Mouse (Mus musculus) forebrain, embryonic 14.5 days (tissue): ENCODE data around the gene Cant1. TPM values are rescaled to one million over a fixed set of nuclear protein-coding genes. Genes with fewer than 3 reads are reported as not detected.

Source experiments
- ATAC-seq: fragments of 200-750 bp; cut with Nextera tagmentation; 2 replicates; pipeline ENCODE4 v1.8.0; 2017; ENCODE audit warnings: mild to moderate bottlenecking, moderate library complexity
- DNase-seq: peaks from one replicate; pipeline ENCODE4 v3.0.0-alpha.2; 2015; ENCODE audit warnings: low spot score
- H3K27ac ChIP-seq: fragments of 300-500 bp; sonication (generic); 2 replicates; pipeline ENCODE4 v1.5.1; 2014; ENCODE audit warnings: low read depth, mild to moderate bottlenecking, control low read depth, low read length, moderate library complexity
- H3K27me3 ChIP-seq: fragments of 300-500 bp; sonication (generic); replicated peaks from 2 replicates; pipeline ENCODE4 v1.6.1; 2014; ENCODE audit warnings: low read length, control low read depth, mixed read lengths; ENCODE audit not compliant: control insufficient read depth, insufficient read depth
- H3K36me3 ChIP-seq: fragments of 300-500 bp; sonication (generic); 2 replicates; pipeline ENCODE4 v1.6.1; 2014; ENCODE audit warnings: low read length, control low read depth; ENCODE audit not compliant: control insufficient read depth, insufficient read depth
- H3K4me1 ChIP-seq: fragments of 300-500 bp; sonication (generic); 2 replicates; pipeline ENCODE4 v1.6.1; 2014; ENCODE audit warnings: antibody characterized with exemption, low read length, control low read depth; ENCODE audit not compliant: control insufficient read depth, insufficient read depth
- H3K4me2 ChIP-seq: fragments of 300-500 bp; sonication (generic); 2 replicates; pipeline ENCODE4 v1.6.1; 2014; ENCODE audit warnings: mild to moderate bottlenecking, control low read depth, low read length
- H3K4me3 ChIP-seq: fragments of 300-500 bp; sonication (generic); 2 replicates; pipeline ENCODE4 v1.5.1; 2014; ENCODE audit warnings: low read depth, low read length, control low read depth
- H3K9ac ChIP-seq: fragments of 300-500 bp; sonication (generic); 2 replicates; pipeline ENCODE4 v1.6.1; 2014; ENCODE audit warnings: mild to moderate bottlenecking, low read length, control low read depth, moderate library complexity
- H3K9me3 ChIP-seq: fragments of 300-500 bp; sonication (generic); replicated peaks from 2 replicates; pipeline ENCODE4 v1.6.1; 2016; ENCODE audit warnings: low read length, control low read depth, mixed read lengths; ENCODE audit not compliant: control insufficient read depth
- WGBS: fragments of 180-500 bp; shearing (Covaris S2); extraction: QIAGEN DNeasy Blood & Tissue Kit; methylation state at CpG from one replicate; pipeline ENCODE4 v1.1.7; 2014; 5-methylcytosine and 5-hydroxymethylcytosine counted together
- polyA plus RNA-seq: library from polyadenylated mRNA; unstranded; fragments of >200 nt; fragmentation: Nextera tagmentation; extraction: Ambion mirVana; gene quantifications from 2 replicates; pipeline ENCODE4 v1.2.1, GENCODE M21; 2014

The Cant1 gene
- polyA plus RNA-seq, 1 experiment from 2014 or later = 22.8 TPM

DNA sequence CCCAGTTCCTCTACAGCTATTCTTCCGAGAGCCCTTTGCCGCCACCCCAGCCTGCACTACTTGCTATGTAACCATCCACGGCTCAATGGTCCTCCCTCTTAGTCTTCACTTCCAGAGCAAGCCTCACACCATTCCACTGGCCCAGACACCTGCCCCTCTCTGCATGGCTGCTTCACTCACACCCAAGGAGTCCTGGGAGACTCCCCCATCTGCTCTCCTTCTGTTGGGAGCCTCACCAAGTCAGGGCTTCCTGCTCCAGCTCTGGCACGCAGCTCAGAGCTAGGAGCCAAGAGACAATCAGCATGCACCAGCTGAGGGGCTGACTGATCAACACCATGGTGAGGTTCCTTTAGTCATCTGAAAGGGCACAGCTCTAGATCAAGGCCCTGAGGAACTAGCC, 5.8 kb downstream of the Cant1 start:
- peaks cover 3% of the 10 kb centered on the region for H3K4me1 ChIP-seq
- no peak overlapping the region for H3K4me2 ChIP-seq
- H3K27me3 ChIP-seq = no peaks in the 10 kb centered on the region
- WGBS = 84% methylated on average over 4 of the region's 4 CpGs
- H3K4me3 ChIP-seq = no peak overlapping the region
- H3K9ac ChIP-seq = no peak overlapping the region
- no peaks in the 10 kb centered on the region for H3K9me3 ChIP-seq
- H3K27ac ChIP-seq = no peak overlapping the region; the same call in 1 of the 2 replicates
- ATAC-seq = 0 out of 2 replicates have a peak, but pooled peaks have one; percentile 55
- DNase-seq = peak; percentile 48
- H3K36me3 ChIP-seq = peaks cover 39% of the 10 kb centered on the region

DNA sequence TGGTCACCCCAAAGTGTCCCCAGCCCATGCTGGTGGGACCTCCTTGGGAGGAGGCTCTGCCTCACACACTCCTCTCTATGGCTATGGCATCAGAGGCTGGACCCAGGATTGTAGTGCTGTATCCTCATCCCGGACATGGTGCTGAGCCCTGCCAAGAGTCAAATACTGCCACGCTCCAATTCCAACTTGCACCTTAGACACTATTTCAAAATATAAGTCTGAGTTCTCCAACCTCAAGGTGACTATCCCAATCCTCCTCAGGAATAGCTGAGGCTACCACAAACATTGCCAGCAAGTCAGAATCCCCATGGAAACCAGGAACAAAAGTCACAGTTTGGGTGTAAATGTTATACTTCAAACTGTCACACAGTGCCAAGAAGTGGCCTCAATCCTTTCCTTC, 6.3 kb downstream of the Cant1 start:
- ATAC-seq (no peak), DNase-seq (no peak)
- 87% methylated on average over 2 of the region's 2 CpGs for WGBS
- Histone ChIP-seq H3K27me3 (no peaks in the 10 kb centered on the region), H3K9ac (no peak overlapping the region), H3K27ac (no peak overlapping the region), H3K4me3 (no peak overlapping the region), H3K9me3 (no peaks in the 10 kb centered on the region), H3K4me1 (no peaks in the 10 kb centered on the region), H3K36me3 (peaks cover 44% of the 10 kb centered on the region), H3K4me2 (no peak overlapping the region)

DNA sequence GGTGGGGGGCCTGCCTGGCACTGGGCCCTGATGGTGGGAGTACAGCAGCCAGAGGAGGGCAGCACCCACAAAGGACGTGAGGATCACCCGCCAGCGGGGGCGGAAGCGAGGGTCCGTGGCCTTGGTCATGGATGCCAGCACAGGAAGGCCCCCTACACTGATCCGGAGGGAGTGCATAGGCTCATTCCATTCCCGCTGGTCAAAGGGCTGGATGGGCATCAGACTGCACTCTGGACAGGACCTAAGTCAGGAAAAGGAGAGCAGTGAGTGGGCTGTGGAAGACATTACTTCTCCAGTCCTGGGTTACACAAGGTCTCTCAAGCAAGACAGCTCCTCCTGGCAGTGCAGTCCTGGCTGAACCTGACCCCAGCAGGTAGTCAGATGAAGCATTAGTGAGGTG, 7.6 kb downstream of the Cant1 start:
- peaks cover 57% of the 10 kb centered on the region for H3K36me3 ChIP-seq
- H3K9ac ChIP-seq = no peak overlapping the region
- H3K27ac ChIP-seq = no peak overlapping the region
- H3K27me3 ChIP-seq = no peaks in the 10 kb centered on the region
- H3K9me3 ChIP-seq = no peaks in the 10 kb centered on the region
- ATAC-seq (no peak), DNase-seq (no peak)
- no peaks in the 10 kb centered on the region for H3K4me1 ChIP-seq
- 95% methylated on average over 8 of the region's 8 CpGs for WGBS
- no peak overlapping the region for H3K4me2 ChIP-seq
- no peak overlapping the region for H3K4me3 ChIP-seq

DNA sequence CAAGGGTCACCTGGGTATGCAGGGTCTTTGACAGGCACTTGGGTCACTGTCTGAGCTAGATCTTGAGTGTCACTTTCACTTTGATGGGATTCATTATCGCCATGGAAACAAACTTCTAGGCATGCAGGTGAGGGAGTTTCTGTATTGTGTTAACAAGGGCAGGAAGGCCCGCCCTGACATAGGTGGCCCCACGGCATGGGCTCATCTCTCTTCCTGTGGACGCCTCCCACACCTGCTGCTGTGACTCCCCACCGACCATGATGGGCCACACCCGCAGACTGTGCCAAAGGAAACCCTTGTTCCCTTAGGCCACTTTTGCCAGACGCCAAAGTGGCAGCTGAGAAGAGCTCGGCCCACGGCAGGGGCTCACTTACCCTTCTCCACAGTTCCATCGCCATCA, 8.4 kb downstream of the Cant1 start:
- peaks cover 58% of the 10 kb centered on the region for H3K36me3 ChIP-seq
- no peak overlapping the region for H3K9ac ChIP-seq
- no peaks in the 10 kb centered on the region for H3K4me1 ChIP-seq
- H3K4me2 ChIP-seq = no peak overlapping the region
- WGBS = 91% methylated on average over 10 of the region's 10 CpGs
- H3K9me3 ChIP-seq = no peaks in the 10 kb centered on the region
- ATAC-seq (no peak), DNase-seq (no peak)
- H3K27ac ChIP-seq = no peak overlapping the region
- no peak overlapping the region for H3K4me3 ChIP-seq
- no peaks in the 10 kb centered on the region for H3K27me3 ChIP-seq

DNA sequence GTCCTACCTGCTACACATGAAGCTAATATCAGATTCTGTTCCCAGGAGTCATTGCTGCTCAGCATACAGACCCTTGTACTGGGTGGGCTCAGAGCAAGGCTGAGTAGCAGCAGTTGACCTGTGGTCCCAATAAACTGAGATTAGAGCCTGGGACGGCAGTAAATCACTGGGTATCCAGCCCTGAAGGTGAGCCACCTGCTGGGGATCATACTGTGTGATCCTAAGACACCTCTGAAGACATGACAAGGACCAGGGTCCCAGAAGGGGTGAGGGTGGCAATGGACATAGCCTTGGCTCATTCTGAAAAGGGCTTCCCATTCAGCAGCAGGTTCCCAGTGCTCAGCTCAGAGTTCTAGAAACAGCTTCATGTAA, 8.8 kb downstream of the Cant1 start:
- no peak overlapping the region for H3K27ac ChIP-seq
- WGBS = 96% methylated on average over 1 of the region's 1 CpGs
- no peak for ATAC-seq

DNA sequence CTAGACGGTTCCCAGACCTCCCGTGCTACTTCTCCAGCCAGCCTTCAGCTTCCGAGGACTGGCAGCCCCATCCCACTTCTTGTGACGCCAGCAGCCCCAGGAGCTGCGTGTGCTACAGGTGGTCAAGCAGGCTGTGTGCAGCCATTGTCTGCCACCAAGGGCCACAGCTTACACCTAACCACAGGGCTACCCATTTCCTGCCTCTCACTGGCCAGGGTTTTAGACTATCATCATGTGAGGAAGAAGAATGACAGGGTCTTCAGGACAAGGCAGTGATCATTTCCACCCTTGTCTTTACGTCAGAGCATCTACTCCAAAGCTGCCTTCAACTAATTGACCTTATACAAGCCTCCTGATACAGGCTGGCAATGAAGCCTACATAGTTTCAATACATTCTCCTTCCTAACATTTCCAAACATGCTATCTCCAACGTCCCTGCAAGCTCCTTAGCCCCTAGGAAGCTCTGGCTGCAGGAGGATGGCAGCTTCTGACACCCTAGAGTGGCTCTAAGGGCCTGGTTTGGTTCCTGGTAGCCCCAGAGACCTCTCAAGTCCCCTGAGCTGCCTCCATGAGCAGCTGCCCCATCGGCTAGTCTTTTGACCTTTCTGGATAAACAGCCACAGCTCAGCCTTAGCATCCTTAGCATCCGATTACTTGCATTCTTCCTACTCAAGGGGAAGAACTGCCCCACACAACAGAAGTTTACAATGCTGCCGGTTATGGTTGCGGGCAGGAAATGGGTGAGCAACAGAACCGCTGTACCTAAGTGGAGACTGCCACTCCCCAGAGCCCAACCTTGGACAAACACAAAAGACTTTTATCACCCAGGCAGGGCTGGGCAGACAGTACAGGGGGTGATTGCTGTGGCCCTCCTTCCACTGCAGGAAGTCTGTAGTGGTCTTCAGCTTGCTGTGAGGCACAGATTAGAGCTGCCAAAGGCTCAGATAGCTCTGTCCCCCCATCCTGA, 9.5 kb downstream of the Cant1 start:
- no peaks in the 10 kb centered on the region for H3K4me1 ChIP-seq
- H3K4me3 ChIP-seq = no peak overlapping the region
- no peak for ATAC-seq
- no peaks in the 10 kb centered on the region for H3K9me3 ChIP-seq
- no peak for DNase-seq
- peaks cover 49% of the 10 kb centered on the region for H3K36me3 ChIP-seq
- no peak overlapping the region for H3K27ac ChIP-seq
- no peak overlapping the region for H3K9ac ChIP-seq
- WGBS = 89% methylated on average over 12 of the region's 12 CpGs
- no peak overlapping the region for H3K4me2 ChIP-seq
- no peaks in the 10 kb centered on the region for H3K27me3 ChIP-seq

More for the DNA sequence above, 8.8 kb downstream of the Cant1 start:
- no peak for DNase-seq
- H3K4me2 ChIP-seq = no peak overlapping the region
- no peak overlapping the region for H3K9ac ChIP-seq
- no peaks in the 10 kb centered on the region for H3K4me1 ChIP-seq
- H3K36me3 ChIP-seq = peaks cover 56% of the 10 kb centered on the region
- no peaks in the 10 kb centered on the region for H3K27me3 ChIP-seq
- no peak overlapping the region for H3K4me3 ChIP-seq
- no peaks in the 10 kb centered on the region for H3K9me3 ChIP-seq

DNA sequence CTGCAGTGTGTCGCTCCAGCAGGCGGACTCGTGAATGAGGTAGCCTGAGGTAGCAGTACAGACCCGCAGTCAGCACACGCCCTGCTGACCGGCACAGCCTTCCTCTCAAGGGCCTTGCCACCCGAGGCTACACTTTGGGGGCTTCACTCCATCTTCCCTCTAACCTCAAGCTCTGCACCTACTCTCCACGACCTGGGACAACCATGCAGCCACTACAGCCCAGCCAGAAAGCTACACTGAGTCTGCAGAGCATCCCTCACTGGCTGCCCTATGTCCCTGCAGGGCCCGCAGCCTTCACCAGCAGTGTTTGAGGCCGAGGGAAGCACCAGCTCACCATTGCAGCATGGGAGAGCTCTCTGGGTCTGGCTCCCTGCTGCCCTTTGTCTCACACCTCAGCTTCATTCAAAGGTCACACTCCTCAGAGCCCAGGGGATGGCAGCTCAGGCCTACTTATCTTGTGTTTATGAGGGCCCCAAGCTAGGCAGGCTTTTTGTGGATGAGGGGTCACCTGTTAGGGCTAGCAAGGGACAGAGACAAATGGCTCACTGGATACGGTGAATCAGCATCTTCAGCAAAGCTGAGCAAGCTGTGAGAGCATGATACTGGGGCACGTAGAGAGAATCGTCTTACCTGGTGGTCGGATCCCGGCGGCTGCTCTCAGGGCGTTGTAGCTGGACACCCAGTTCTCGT, 10.7 kb downstream of the Cant1 start:
- Histone ChIP-seq H3K36me3 (peaks cover 43% of the 10 kb centered on the region), H3K27me3 (no peaks in the 10 kb centered on the region), H3K9me3 (no peaks in the 10 kb centered on the region), H3K9ac (no peak overlapping the region), H3K4me1 (no peaks in the 10 kb centered on the region), H3K27ac (no peak overlapping the region), H3K4me2 (no peak overlapping the region), H3K4me3 (no peak overlapping the region)
- 90% methylated on average over 18 of the region's 18 CpGs for WGBS
- ATAC-seq (no peak), DNase-seq (no peak)

DNA sequence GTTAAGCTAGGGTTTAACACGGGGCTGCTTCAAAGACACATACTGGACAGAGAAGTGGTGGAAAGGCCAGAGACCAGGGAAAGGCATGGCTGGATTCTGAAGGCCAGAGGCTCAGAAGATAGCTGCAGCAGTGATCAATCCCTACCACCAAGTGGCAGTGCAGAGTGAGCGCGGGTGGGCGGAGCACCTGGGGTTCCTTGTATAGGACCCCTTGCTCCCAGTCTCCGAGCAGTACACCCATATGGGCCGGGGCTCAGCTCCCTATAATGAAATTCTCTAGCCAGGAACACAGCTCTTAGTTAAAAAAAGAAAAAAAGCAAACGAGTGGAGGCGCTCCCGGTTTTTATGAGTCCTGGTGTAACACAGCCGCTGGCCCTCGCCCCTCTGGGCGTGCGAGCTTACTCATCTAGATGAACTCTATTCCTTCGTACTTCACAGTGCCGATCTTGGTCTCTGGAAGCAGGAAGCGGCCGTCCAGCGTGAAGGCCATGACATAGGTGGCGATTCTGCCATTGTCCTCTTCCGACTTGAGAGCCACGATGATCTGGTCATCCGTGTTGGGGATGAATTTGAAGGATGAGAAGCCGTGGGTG, 11.5 kb downstream of the Cant1 start:
- H3K27ac ChIP-seq = no peak overlapping the region
- no peak for DNase-seq
- no peaks in the 10 kb centered on the region for H3K4me1 ChIP-seq
- ATAC-seq = no peak
- H3K9ac ChIP-seq = no peak overlapping the region
- no peaks in the 10 kb centered on the region for H3K9me3 ChIP-seq
- H3K4me3 ChIP-seq = no peak overlapping the region
- peaks cover 43% of the 10 kb centered on the region for H3K36me3 ChIP-seq
- WGBS = 81% methylated on average over 23 of the region's 23 CpGs
- H3K4me2 ChIP-seq = no peak overlapping the region
- H3K27me3 ChIP-seq = no peaks in the 10 kb centered on the region
